Mouse (Mus musculus) sigmoid colon, adult 10 weeks (tissue): ENCODE results near the gene Pdpr. TPM values are rescaled to one million over a fixed set of nuclear protein-coding genes. Genes with fewer than 3 reads are reported as not detected.

Experiments used
- polyA plus RNA-seq: library from polyadenylated mRNA; stranded (reverse); fragments of 350-450 nt; fragmentation: Illumina TruSeq; extraction: RNeasy Lipid Tissue Mini Kit (QIAGEN cat#74804); gene quantifications from one replicate; pipeline ENCODE4 v1.2.3, GENCODE M21; 2014; ENCODE audit warnings: low read depth, low replicate concordance

The Pdpr gene
- polyA plus RNA-seq, result 35.3 TPM

DNA sequence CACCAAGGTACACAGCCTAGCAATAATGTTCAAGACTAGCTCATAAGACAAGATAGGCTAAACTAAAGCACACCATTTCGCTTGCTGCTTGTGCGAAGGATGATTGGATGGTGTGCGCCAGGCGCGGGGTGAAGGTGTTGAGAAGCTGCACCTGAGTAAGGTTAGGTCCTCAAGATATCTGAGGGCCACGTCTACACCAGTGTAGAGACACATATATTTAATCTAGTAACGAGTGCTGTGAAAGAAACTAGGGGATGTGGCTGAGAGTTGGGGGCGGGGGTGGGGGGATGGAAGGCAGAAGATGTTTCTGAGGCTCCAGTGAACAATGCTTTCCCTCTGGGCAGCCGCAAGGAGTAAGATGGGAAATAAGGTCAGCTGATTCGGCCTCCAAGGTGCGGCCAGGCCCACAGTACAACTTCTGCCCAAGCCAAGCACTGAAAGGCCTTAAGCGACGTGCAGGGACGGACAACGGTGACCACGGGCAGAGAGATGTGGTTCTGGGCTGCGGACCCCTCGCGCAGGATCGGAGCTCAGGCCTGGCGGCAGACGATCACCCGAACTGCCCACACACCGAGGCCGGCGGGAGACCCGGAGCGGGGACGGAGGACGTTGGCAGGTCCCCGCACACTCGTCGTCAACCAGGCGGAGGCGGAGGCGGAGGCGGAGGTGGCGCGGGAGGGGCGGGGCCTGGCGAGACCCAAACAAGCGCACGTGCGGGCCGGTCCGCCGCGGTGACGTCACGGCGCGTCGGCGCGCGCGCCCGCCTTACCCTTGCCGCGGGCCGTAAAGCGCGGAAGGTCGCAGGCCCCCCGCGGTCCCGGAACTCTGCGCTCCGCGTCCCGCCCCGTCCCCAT is at the start of gene Pdpr:
Pdpr (plus strand) TSS at position 766 of the 854 bp plus-strand sequence.

DNA sequence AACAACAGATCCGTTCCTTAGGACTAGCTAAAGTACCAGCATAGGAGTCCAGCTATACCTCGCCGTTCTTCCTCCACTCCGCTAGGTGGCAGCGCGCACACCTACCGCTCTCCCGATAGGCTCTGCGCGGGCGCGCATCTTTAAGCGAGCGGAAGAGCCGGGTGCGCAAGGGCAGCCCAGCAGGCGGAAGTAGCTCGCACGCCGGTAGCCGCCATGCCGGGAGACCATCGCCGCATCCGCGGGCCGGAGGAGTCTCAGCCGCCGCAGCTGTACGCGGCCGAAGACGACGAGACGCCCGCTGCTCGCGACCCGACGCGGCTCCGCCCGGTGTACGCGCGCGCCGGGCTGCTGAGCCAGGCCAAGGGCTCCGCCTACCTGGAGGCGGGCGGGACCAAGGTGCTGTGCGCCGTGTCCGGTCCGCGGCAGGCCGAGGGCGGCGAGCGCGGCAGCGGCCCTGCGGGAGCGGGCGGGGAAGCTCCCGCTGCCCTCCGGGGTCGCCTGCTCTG is 38.2 kb upstream of the Pdpr start, which contains the start of gene Exosc6:
Exosc6 (plus strand) TSS at position 182 of the 506 bp plus-strand sequence.

DNA sequence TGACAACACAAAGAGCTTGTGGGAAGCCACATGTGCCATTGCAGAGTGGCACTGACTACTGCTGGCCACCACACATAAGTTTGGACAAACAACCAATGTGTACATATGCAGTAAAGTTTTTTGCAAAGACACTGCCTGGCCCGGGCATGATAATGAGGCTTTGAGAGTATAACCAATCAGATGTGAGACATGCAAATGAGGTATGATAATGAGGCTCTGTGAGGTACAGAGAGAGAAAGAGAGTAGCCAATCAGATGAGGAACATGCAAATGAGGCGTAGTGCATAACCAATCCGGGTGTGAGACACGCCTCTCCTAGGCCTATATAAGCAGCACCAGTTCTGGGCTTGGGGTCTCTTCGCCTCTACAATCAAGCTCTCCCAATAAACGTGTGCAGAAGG is 2.1 kb upstream of the Pdpr start, which contains the start of gene Clec18a:
Clec18a (minus strand) TSS at position 101 of the 400 bp plus-strand sequence.

Other genes starting within 250 kb of the Pdpr start
- 11.8 TPM for gene Cog4, start 248.0 kb upstream of the Pdpr start, polyA plus RNA-seq
- 34.4 TPM for gene Sf3b3, start 247.8 kb upstream of the Pdpr start, polyA plus RNA-seq
- 3.8 TPM for gene Fuk, start 192.1 kb upstream of the Pdpr start, polyA plus RNA-seq
- gene St3gal2, start 174.7 kb upstream of the Pdpr start, polyA plus RNA-seq, result 3.7 TPM
- 15.8 TPM for gene Ddx19a, start 96.8 kb upstream of the Pdpr start, polyA plus RNA-seq
- 17.6 TPM for gene Ddx19b, start 62.9 kb upstream of the Pdpr start, polyA plus RNA-seq
- 7.9 TPM for gene Aars, start 61.5 kb upstream of the Pdpr start, polyA plus RNA-seq
- 15.6 TPM for gene Exosc6, start 38.3 kb upstream of the Pdpr start, polyA plus RNA-seq
- gene Clec18a, start 2.2 kb upstream of the Pdpr start, polyA plus RNA-seq, result not detected
- 64.7 TPM for gene Glg1, start 164.6 kb downstream of the Pdpr start, polyA plus RNA-seq
- 53.9 TPM for gene Rfwd3, start 205.6 kb downstream of the Pdpr start, polyA plus RNA-seq
- 26.3 TPM for gene Mlkl, start 243.5 kb downstream of the Pdpr start, polyA plus RNA-seq